Mouse (Mus musculus): ENCODE results near the gene Fhod1. TPM values are rescaled to one million over a fixed set of nuclear protein-coding genes. Genes with fewer than 3 reads are reported as not detected.
A peak's percentile ranks its signal among the peaks of the same experiment; 100 is the strongest.

Fhod1 gene
- polyA plus RNA-seq, 1 experiment from 2014 or later = 0.82 TPM

GRCm38 (mm10) chr8:105380308-105380707, 32.6 kb upstream of the Fhod1 start:
- no peak for DNase-seq
- Histone ChIP-seq H3K9ac (replicated peaks) (no peak overlapping the region), H3K4me3 (ENCODE audit: low read depth, low read length) (no peak overlapping the region), H3K27ac (ENCODE audit: low read depth) (no peak overlapping the region), H3K36me3 (replicated peaks; ENCODE audit: insufficient read depth, low read length) (no peaks in the 10 kb centered on the region), H3K27me3 (ENCODE audit: insufficient read depth, low read length) (no peaks in the 10 kb centered on the region), H3K4me1 (ENCODE audit: insufficient read depth) (no peaks in the 10 kb centered on the region), H3K9me3 (ENCODE audit: low read length) (no peaks in the 10 kb centered on the region), H3K4me2 (ENCODE audit: low read depth, low read length) (no peak overlapping the region)
- no peak for ATAC-seq
- TF ChIP-seq CTCF (IDR thresholded peaks at IDR 0.05; ENCODE audit: low read depth) (no peak), EP300 (IDR thresholded peaks at IDR 0.05; ENCODE audit: low read depth) (no peak)
- 68% methylated on average over 12 of the region's 12 CpGs for WGBS (ENCODE audit: insufficient replicate concordance)

- Histone ChIP-seq H3K4me1 (ENCODE audit: insufficient read depth) (peaks cover 5% of the 10 kb centered on the region; the same call in 1 of the 2 replicates), H3K9ac (replicated peaks) (no peak overlapping the region), H3K36me3 (replicated peaks; ENCODE audit: insufficient read depth, low read length) (no peaks in the 10 kb centered on the region), H3K4me3 (ENCODE audit: low read depth, low read length) (no peak overlapping the region), H3K9me3 (ENCODE audit: low read length) (no peaks in the 10 kb centered on the region), H3K27ac (ENCODE audit: low read depth) (no peak overlapping the region), H3K27me3 (ENCODE audit: insufficient read depth, low read length) (no peaks in the 10 kb centered on the region), H3K4me2 (ENCODE audit: low read depth, low read length) (no peak overlapping the region)
- DNase-seq = peak; percentile 68
- no peak for ATAC-seq
- 67% methylated on average over 19 of the region's 19 CpGs for WGBS (ENCODE audit: insufficient replicate concordance)
- TF ChIP-seq EP300 (IDR thresholded peaks at IDR 0.05; ENCODE audit: low read depth) (no peak), CTCF (IDR thresholded peaks at IDR 0.05; ENCODE audit: low read depth) (no peak)
Measured at GRCm38 (mm10) chr8:105378673-105379072, 30.9 kb upstream of the Fhod1 start.

GRCm38 (mm10) chr8:105374513-105374966, 26.8 kb upstream of the Fhod1 start:
- H3K4me1 ChIP-seq (ENCODE audit: insufficient read depth) = peaks cover 5% of the 10 kb centered on the region; the same call in 1 of the 2 replicates
- peak; percentile 73 for TF ChIP-seq CTCF (IDR thresholded peaks at IDR 0.05; ENCODE audit: low read depth)
- no peak for TF ChIP-seq EP300 (IDR thresholded peaks at IDR 0.05; ENCODE audit: low read depth)
- no peaks in the 10 kb centered on the region for H3K9me3 ChIP-seq (ENCODE audit: low read length)
- no peak overlapping the region for H3K27ac ChIP-seq (ENCODE audit: low read depth)
- H3K27me3 ChIP-seq (ENCODE audit: insufficient read depth, low read length) = no peaks in the 10 kb centered on the region
- ATAC-seq (peak; percentile 53), DNase-seq (peak; percentile 64)
- H3K9ac ChIP-seq (replicated peaks) = no peak overlapping the region
- no peaks in the 10 kb centered on the region for H3K36me3 ChIP-seq (replicated peaks; ENCODE audit: insufficient read depth, low read length)
- WGBS (ENCODE audit: insufficient replicate concordance) = 33% methylated on average over 33 of the region's 33 CpGs
- no peak overlapping the region for H3K4me3 ChIP-seq (ENCODE audit: low read depth, low read length)
- H3K4me2 ChIP-seq (ENCODE audit: low read depth, low read length) = peak overlapping the region; percentile 42

- Histone ChIP-seq H3K27me3 (ENCODE audit: insufficient read depth, low read length) (no peaks in the 10 kb centered on the region), H3K36me3 (replicated peaks; ENCODE audit: insufficient read depth, low read length) (no peaks in the 10 kb centered on the region), H3K4me3 (ENCODE audit: low read depth, low read length) (no peak within 1 kb of the TSS), H3K9ac (replicated peaks) (no peak within 1 kb of the TSS), H3K4me1 (ENCODE audit: insufficient read depth) (peaks cover 5% of the 10 kb centered on the region; the same call in 1 of the 2 replicates), H3K27ac (ENCODE audit: low read depth) (no peak within 1 kb of the TSS), H3K9me3 (ENCODE audit: low read length) (no peaks in the 10 kb centered on the region), H3K4me2 (ENCODE audit: low read depth, low read length) (no peak within 1 kb of the TSS)
- no peak for TF ChIP-seq CTCF (IDR thresholded peaks at IDR 0.05; ENCODE audit: low read depth)
- TF ChIP-seq EP300 (IDR thresholded peaks at IDR 0.05; ENCODE audit: low read depth) = no peak
- 68% methylated on average over 2 of the region's 2 CpGs for WGBS (ENCODE audit: insufficient replicate concordance)
- ATAC-seq (no peak), DNase-seq (no peak)
Measured at GRCm38 (mm10) chr8:105373032-105373431, 25.3 kb upstream of the Fhod1 start, which contains the start of gene Plekhg4. Gene Plekhg4 (plus strand): TSS chr8:105373274.

GRCm38 (mm10) chr8:105372473-105372872, 24.7 kb upstream of the Fhod1 start:
- no peak overlapping the region for H3K4me3 ChIP-seq (ENCODE audit: low read depth, low read length)
- no peaks in the 10 kb centered on the region for H3K36me3 ChIP-seq (replicated peaks; ENCODE audit: insufficient read depth, low read length)
- ATAC-seq (no peak), DNase-seq (no peak)
- no peak overlapping the region for H3K27ac ChIP-seq (ENCODE audit: low read depth)
- H3K9me3 ChIP-seq (ENCODE audit: low read length) = no peaks in the 10 kb centered on the region
- peaks cover 5% of the 10 kb centered on the region; the same call in 1 of the 2 replicates for H3K4me1 ChIP-seq (ENCODE audit: insufficient read depth)
- TF ChIP-seq EP300 (IDR thresholded peaks at IDR 0.05; ENCODE audit: low read depth) (no peak), CTCF (IDR thresholded peaks at IDR 0.05; ENCODE audit: low read depth) (no peak)
- 71% methylated on average over 9 of the region's 9 CpGs for WGBS (ENCODE audit: insufficient replicate concordance)
- H3K9ac ChIP-seq (replicated peaks) = no peak overlapping the region
- no peaks in the 10 kb centered on the region for H3K27me3 ChIP-seq (ENCODE audit: insufficient read depth, low read length)
- no peak overlapping the region for H3K4me2 ChIP-seq (ENCODE audit: low read depth, low read length)

- no peak overlapping the region for H3K4me3 ChIP-seq (ENCODE audit: low read depth, low read length)
- H3K9ac ChIP-seq (replicated peaks) = no peak overlapping the region
- no peak overlapping the region for H3K27ac ChIP-seq (ENCODE audit: low read depth)
- no peak for DNase-seq
- ATAC-seq = no peak
- no peak overlapping the region for H3K4me2 ChIP-seq (ENCODE audit: low read depth, low read length)
- no peaks in the 10 kb centered on the region for H3K27me3 ChIP-seq (ENCODE audit: insufficient read depth, low read length)
- TF ChIP-seq CTCF (IDR thresholded peaks at IDR 0.05; ENCODE audit: low read depth) = peak; percentile 60
- no peak for TF ChIP-seq EP300 (IDR thresholded peaks at IDR 0.05; ENCODE audit: low read depth)
- no peaks in the 10 kb centered on the region for H3K9me3 ChIP-seq (ENCODE audit: low read length)
- H3K4me1 ChIP-seq (ENCODE audit: insufficient read depth) = no peaks in the 10 kb centered on the region
- no peaks in the 10 kb centered on the region for H3K36me3 ChIP-seq (replicated peaks; ENCODE audit: insufficient read depth, low read length)
- 68% methylated on average over 2 of the region's 2 CpGs for WGBS (ENCODE audit: insufficient replicate concordance)
Measured at GRCm38 (mm10) chr8:105367107-105367506, 19.4 kb upstream of the Fhod1 start.

Data from liver, postnatal 0 days (tissue).